In genomic region chr15:74054602-74055001, GRCm38 (mm10) we compare ENCODE assay signal across 21 mouse cellular contexts.
"Had no signal": no experiment of that assay in that cellular context is flagged by ENCODE, and none has a peak within 500 bp of the region (broad histone marks: within the 10 kb centered on the region; RNA-seq: fewer than 3 reads in every experiment).

No protein-coding gene starts in this region.

- ATAC-seq: intestine, embryonic 16.5 days; liver, postnatal 0 days; midbrain, embryonic 16.5 days had no signal

- H3K27ac ChIP-seq: kidney, postnatal 0 days; layer of hippocampus, adult 2 months; limb, embryonic 12.5 days; limb, embryonic 15.5 days; liver, embryonic 14.5 days; lung, embryonic 15.5 days; neural tube, embryonic 13.5 days had no signal

- H3K4me2 ChIP-seq: limb, embryonic 12.5 days; limb, embryonic 15.5 days; liver, embryonic 11.5 days; lung, embryonic 15.5 days; midbrain, embryonic 11.5 days; neural tube, embryonic 13.5 days had no signal

- DNase-seq: kidney, adult 2 months; kidney, postnatal 25 days; layer of hippocampus, adult 9-11 months; liver, postnatal 0 days; lung, postnatal 14 days; lung, postnatal 4 days; right cerebral cortex, adult 18-20 months; right cerebral cortex, postnatal 25 days; thymus, postnatal 25 days had no signal

- H3K4me3 ChIP-seq: layer of hippocampus, adult 2 months; limb, embryonic 12.5 days; limb, embryonic 15.5 days; lung, embryonic 15.5 days; myocyte; neural tube, embryonic 13.5 days had no signal

- H3K9me3 ChIP-seq: limb, embryonic 12.5 days; limb, embryonic 15.5 days; lung, embryonic 15.5 days; neural tube, embryonic 13.5 days had no signal

- H3K9ac ChIP-seq: limb, embryonic 12.5 days; limb, embryonic 15.5 days; liver, embryonic 14.5 days; liver, postnatal 0 days; lung, embryonic 15.5 days; neural tube, embryonic 13.5 days had no signal

- H3K27me3 ChIP-seq: lung, embryonic 15.5 days had no signal

- H3K4me1 ChIP-seq: limb, embryonic 12.5 days; limb, embryonic 15.5 days; lung, embryonic 15.5 days had no signal

- H3K36me3 ChIP-seq: limb, embryonic 12.5 days; limb, embryonic 15.5 days; lung, embryonic 15.5 days; neural tube, embryonic 13.5 days had no signal
